Mouse (Mus musculus) intestine, embryonic 16.5 days (tissue): ENCODE measurements around the gene Nxnl1. TPM values are rescaled to one million over a fixed set of nuclear protein-coding genes. Genes with fewer than 3 reads are reported as not detected.

ENCODE experiments used
- ATAC-seq: fragments of 200-750 bp; cut with Nextera tagmentation; 2 replicates; pipeline ENCODE4 v1.8.0; 2017; ENCODE audit warnings: moderate TSS enrichment, moderate library complexity
- H3K27ac ChIP-seq: fragments of 300-500 bp; sonication (generic); 2 replicates; pipeline ENCODE4 v1.5.1; 2014; ENCODE audit warnings: mild to moderate bottlenecking, low read length
- H3K27me3 ChIP-seq: fragments of 300-500 bp; sonication (generic); replicated peaks from 2 replicates; pipeline ENCODE4 v1.6.1; 2014; ENCODE audit warnings: low read length, control low read depth, mixed read lengths; ENCODE audit not compliant: control insufficient read depth, insufficient read depth
- H3K36me3 ChIP-seq: fragments of 300-500 bp; sonication (generic); 2 replicates; pipeline ENCODE4 v1.6.1; 2014; ENCODE audit warnings: low read length, control low read depth; ENCODE audit not compliant: control insufficient read depth, insufficient read depth
- H3K4me1 ChIP-seq: fragments of 300-500 bp; sonication (generic); 2 replicates; pipeline ENCODE4 v1.6.1; 2014; ENCODE audit warnings: low read length, control low read depth, mixed read lengths; ENCODE audit not compliant: control insufficient read depth, insufficient read depth
- H3K4me2 ChIP-seq: fragments of 300-500 bp; sonication (generic); 2 replicates; pipeline ENCODE4 v1.6.1; 2014; ENCODE audit warnings: low read depth, low read length, control low read depth
- H3K4me3 ChIP-seq: fragments of 300-500 bp; sonication (generic); 2 replicates; pipeline ENCODE4 v1.5.1; 2014; ENCODE audit warnings: mild to moderate bottlenecking, low read length
- H3K9ac ChIP-seq: fragments of 300-500 bp; sonication (generic); 2 replicates; pipeline ENCODE4 v1.6.1; 2014; ENCODE audit warnings: low read depth, low read length
- H3K9me3 ChIP-seq: fragments of 300-500 bp; sonication (generic); 2 replicates; pipeline ENCODE4 v1.6.1; 2016; ENCODE audit warnings: low read length, control low read depth; ENCODE audit not compliant: control insufficient read depth
- WGBS: fragments of 180-500 bp; shearing (Covaris S2); extraction: QIAGEN DNeasy Blood & Tissue Kit; methylation state at CpG from one replicate; pipeline ENCODE4 v1.1.7; 2014; 5-methylcytosine and 5-hydroxymethylcytosine counted together
- polyA plus RNA-seq: library from polyadenylated mRNA; unstranded; fragments of >200 nt; fragmentation: Nextera tagmentation; extraction: Ambion mirVana; gene quantifications from 2 replicates; pipeline ENCODE4 v1.2.1, GENCODE M21; 2015

Nxnl1 gene
- polyA plus RNA-seq, 1 experiment from 2014 or later = not detected

- no peak overlapping the region for H3K4me3 ChIP-seq
- H3K36me3 ChIP-seq = no peaks in the 10 kb centered on the region
- peaks cover 9% of the 10 kb centered on the region; the same call in 1 of the 2 replicates for H3K4me1 ChIP-seq
- ATAC-seq = no peak
- H3K27ac ChIP-seq = no peak overlapping the region
- no peak overlapping the region for H3K4me2 ChIP-seq
- peaks cover 7% of the 10 kb centered on the region for H3K27me3 ChIP-seq
- WGBS = 70% methylated on average over 15 of the region's 15 CpGs
- no peak overlapping the region for H3K9ac ChIP-seq
- no peaks in the 10 kb centered on the region for H3K9me3 ChIP-seq
Measured at GRCm38 (mm10) chr8:71513018-71513754, 53.2 kb downstream of the Nxnl1 start.

GRCm38 (mm10) chr8:71511644-71512043 lies 54.8 kb downstream of the Nxnl1 start, which contains the start of gene Plvap:
Gene Plvap, minus strand, starts transcription at chr8:71511752.
- Histone ChIP-seq H3K4me1 (peaks cover 16% of the 10 kb centered on the region; the same call in 1 of the 2 replicates), H3K4me2 (0 out of 2 replicates have a peak within 1 kb of the TSS, but pooled peaks have one; percentile 2), H3K36me3 (no peaks in the 10 kb centered on the region), H3K27me3 (peaks cover 23% of the 10 kb centered on the region), H3K4me3 (peak within 1 kb of the TSS; percentile 25), H3K9ac (peak within 1 kb of the TSS; percentile 8; the same call in 1 of the 2 replicates), H3K27ac (no peak within 1 kb of the TSS), H3K9me3 (no peaks in the 10 kb centered on the region)
- peak; percentile 22; the same call in 1 of the 2 replicates for ATAC-seq
- 18% methylated on average over 14 of the region's 14 CpGs for WGBS

Other genes with a start within 250 kb of the Nxnl1 start
- 89.5 and 95.8 TPM in 2 replicates for gene Use1, start 199.8 kb downstream of the Nxnl1 start, polyA plus RNA-seq
- 6.3 and 8.5 TPM in 2 replicates for gene Ocel1, start 195.3 kb downstream of the Nxnl1 start, polyA plus RNA-seq
- 35.8 and 51.1 TPM in 2 replicates for gene Nr2f6, start 184.6 kb downstream of the Nxnl1 start, polyA plus RNA-seq
- 10.8 and 10.9 TPM in 2 replicates for gene Ushbp1, start 170.8 kb downstream of the Nxnl1 start, polyA plus RNA-seq
- 84.7 and 86.9 TPM in 2 replicates for gene Babam1, start 169.7 kb downstream of the Nxnl1 start, polyA plus RNA-seq
- 32.0 and 39.4 TPM in 2 replicates for gene Ankle1, start 160.6 kb downstream of the Nxnl1 start, polyA plus RNA-seq
- 24.0 and 25.1 TPM in 2 replicates for gene Abhd8, start 102.9 kb downstream of the Nxnl1 start, polyA plus RNA-seq
- gene Mrpl34, start 101.6 kb downstream of the Nxnl1 start, polyA plus RNA-seq = 224 and 234 TPM in 2 replicates
- 88.1 and 91.7 TPM in 2 replicates for gene Dda1, start 97.4 kb downstream of the Nxnl1 start, polyA plus RNA-seq
- gene Ano8, start 80.6 kb downstream of the Nxnl1 start, polyA plus RNA-seq = 0.20 and 0.43 TPM in 2 replicates
- 14.0 and 14.9 TPM in 2 replicates for gene Gtpbp3, start 78.5 kb downstream of the Nxnl1 start, polyA plus RNA-seq
- gene Plvap, start 54.8 kb downstream of the Nxnl1 start, polyA plus RNA-seq = 70.9 and 80.9 TPM in 2 replicates
- gene Ccdc194, start 40.9 kb downstream of the Nxnl1 start, polyA plus RNA-seq = 0.26 and 0.28 TPM in 2 replicates
- gene Bst2, start 29.1 kb downstream of the Nxnl1 start, polyA plus RNA-seq = 38.8 and 42.0 TPM in 2 replicates
- 126 and 130 TPM in 2 replicates for gene Mvb12a, start 23.7 kb downstream of the Nxnl1 start, polyA plus RNA-seq
- 1.3 and 1.8 TPM in 2 replicates for gene Tmem221, start 7.7 kb downstream of the Nxnl1 start, polyA plus RNA-seq
- 21.0 and 24.3 TPM in 2 replicates for gene Slc27a1, start 2.3 kb upstream of the Nxnl1 start, polyA plus RNA-seq
- gene Pgls, start 25.6 kb upstream of the Nxnl1 start, polyA plus RNA-seq = 244 and 252 TPM in 2 replicates
- gene Fam129c, start 31.0 kb upstream of the Nxnl1 start, polyA plus RNA-seq = 3.0 and 3.5 TPM in 2 replicates
- 68.0 and 70.5 TPM in 2 replicates for gene Colgalt1, start 44.4 kb upstream of the Nxnl1 start, polyA plus RNA-seq
- gene Unc13a, start 105.2 kb upstream of the Nxnl1 start, polyA plus RNA-seq = 0.98 and 1.2 TPM in 2 replicates
- gene Jak3, start 109.7 kb upstream of the Nxnl1 start, polyA plus RNA-seq = 11.5 and 13.5 TPM in 2 replicates
- 2.4 and 2.5 TPM in 2 replicates for gene Insl3, start 122.6 kb upstream of the Nxnl1 start, polyA plus RNA-seq
- 19.2 and 20.9 TPM in 2 replicates for gene B3gnt3, start 135.2 kb upstream of the Nxnl1 start, polyA plus RNA-seq
- gene Fcho1, start 159.1 kb upstream of the Nxnl1 start, polyA plus RNA-seq = 5.0 and 6.4 TPM in 2 replicates